Mouse (Mus musculus): Measurements from ENCODE around the gene Stap2.

The Stap2 gene

DNA sequence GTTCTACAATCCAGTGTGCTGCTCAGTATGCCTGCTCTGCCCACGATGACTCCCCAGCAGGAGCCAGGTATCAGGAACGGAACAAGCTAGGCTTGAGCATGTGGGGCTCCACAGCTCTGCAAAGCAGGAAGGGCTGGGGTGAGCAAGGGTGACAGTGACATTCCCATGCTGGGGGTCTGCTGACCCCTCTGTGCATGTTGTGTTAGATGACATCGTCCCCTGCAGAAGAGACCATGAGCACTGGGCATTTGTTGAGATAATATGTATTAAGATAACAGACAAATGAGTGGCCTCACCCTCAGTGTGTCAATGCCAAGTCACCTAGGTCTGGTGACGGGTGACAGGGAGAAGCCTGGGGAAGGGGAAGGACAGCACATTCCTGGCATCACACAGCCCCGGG, 19.5 kb upstream of the Stap2 start:
- ATAC-seq (ENCODE audit: low TSS enrichment), result no peak

DNA sequence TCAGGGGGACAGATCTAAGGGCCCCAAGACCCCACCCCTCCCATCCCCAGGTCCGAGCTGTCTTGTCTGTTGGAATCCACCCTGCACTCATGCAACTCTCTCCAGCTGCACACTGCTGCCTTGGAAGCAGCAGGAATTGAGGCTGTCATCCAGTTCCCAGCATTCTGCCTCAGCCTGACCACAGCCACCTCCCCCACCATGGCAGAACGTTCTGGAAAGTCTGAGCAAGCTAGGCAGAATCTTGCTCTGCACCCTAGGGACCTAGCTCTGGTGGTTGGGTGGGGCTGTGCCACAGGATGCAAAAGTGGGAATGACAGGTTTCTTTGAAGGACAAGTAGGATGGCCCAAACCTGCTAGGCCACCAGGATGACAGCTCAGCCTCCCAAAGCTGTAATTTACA, 19.1 kb upstream of the Stap2 start:
- ATAC-seq (ENCODE audit: low TSS enrichment), result no peak

DNA sequence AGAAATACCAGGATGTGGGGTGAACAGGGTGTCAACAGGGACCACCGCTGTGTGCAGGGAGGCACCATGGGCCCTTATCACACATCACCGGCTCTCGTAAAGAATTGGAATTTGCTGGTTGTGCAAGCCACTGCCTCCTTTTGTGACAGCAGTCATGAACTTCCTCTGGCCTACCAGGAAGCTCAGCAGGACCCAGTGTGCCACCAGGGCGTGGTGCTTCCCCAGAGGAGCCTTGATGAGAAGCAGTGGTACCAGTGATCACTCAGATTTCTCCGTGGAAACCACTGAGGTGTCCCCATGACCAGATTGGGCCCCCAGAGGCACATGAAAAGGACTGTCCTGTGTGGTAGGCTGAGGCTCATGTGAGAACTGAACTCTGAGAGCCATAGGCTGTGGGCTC, 18.0 kb upstream of the Stap2 start:
- no peak for ATAC-seq (ENCODE audit: low TSS enrichment)

DNA sequence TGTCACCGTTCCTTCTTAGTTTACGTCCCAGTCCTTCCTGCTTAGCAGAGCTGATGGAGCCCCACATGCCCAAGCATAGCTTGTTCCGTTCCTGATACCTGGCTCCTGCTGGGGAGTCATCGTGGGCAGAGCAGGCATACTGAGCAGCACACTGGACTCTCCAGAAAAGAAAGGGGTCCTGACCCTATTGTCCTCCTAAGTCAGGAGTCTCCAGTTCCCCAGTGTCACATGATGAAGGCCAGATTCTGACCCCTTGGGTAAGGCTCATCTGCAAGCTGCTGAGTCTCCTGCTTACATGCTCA, 17.6 kb upstream of the Stap2 start:
- ATAC-seq (ENCODE audit: low TSS enrichment), result no peak

DNA sequence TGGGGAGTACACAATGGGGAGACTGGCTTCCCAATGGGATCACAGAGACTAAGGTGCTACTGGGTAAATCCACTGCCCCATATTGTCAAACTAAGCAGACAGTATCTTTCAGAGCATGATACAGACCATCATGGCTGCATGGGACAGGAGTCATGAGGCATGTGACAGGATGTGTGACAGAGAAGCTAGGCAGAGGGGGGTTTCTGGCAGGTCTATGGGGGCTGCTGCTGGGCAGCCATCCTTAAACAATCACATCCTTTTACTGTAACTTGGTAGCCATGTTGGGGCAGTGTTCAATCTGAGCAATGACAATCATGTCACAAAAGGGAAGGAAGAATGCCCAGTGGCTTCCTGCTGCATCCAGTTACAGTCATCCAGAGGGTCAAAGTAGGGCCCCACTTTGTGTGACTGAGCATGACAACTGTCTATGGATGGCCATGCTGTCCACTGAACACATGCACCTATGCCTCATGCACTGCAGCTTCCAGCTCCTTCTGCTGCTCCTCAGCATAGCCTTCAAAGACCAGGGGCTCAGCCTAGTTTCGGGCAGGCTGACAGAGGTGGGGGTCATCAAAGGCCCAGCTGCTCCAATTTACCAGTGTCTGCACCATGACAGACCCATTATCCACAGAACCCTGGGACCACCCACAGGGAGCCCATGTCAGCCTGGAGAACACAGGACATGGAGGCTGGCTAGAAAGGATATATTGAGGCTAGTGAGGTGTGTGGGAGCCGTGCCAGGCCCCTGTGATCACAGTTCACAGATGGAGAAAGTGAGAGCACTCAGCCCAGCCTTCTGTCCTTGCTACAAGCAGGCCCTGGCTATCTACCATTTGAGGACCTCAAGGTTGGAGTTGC, 17.0 kb upstream of the Stap2 start:
- ATAC-seq (ENCODE audit: low TSS enrichment), result no peak

DNA sequence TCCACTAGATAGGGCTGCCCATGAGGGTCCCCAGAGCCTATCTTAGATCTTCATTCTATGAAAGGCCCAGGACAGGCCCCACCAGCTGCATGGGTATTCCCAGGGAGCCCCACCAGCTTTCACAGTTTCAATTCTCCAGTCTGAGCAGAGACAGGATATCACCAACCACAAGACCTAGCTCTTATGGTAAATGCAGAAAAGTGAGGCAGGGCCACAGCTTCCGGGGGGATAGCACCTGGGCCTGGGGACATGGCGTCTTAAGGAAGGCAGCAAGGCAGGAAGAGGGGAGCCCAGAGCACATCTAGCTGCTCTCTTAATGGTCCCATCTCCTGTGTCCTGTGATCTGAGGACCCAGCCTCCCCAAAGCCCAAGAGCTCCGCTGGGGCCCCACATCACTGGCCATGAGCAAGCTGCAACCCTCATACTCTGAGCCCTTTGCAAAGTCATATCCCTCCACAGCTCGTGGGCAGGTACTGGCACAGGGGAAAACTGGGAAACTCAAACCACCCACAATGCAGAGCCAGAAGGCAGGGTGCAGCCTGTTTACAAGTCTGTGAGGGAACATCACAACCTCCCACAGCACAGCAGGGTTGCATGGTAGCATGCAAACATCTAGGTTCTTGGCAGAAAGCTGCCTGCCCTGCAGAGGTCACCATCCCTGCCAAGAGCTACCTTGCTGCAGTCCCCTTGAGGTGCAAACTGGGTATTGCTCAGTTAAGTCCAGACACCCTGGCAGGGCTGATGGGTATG, 16.0 kb upstream of the Stap2 start:
- peak; percentile 56 for ATAC-seq (ENCODE audit: low TSS enrichment)

DNA sequence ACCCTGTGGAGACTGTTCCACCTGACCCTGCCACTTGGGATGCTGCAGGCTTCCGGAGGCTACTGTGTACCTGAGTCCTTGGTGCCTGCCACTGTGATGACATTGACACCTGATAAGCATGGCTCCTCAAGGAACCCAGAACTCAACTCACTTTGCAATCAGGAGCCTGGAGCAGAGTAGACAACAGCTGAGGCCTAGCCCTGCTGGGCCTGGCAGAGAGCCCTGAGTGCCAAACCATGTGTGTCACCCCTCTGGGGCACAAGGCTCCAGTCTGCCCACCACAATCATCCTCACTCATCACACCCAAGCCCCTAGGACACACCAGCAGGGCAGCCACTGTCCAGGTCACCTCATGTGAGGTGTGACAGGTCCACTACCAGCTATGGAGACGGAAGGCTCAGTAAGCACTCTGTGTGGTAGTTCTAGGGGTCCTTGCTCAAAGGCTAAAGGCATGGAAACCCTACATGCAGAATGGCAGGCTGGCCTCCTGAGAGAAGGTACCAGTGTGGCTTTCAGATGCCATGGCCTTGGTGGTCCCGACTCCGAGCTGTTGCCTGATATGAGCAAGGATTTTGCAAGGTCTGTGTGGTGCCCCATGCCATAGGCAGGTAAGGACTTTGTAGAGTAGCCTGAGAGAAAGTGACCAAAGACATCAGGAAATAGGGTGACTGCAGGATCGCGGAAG, 15.2 kb upstream of the Stap2 start:
- ATAC-seq (ENCODE audit: low TSS enrichment), result no peak

DNA sequence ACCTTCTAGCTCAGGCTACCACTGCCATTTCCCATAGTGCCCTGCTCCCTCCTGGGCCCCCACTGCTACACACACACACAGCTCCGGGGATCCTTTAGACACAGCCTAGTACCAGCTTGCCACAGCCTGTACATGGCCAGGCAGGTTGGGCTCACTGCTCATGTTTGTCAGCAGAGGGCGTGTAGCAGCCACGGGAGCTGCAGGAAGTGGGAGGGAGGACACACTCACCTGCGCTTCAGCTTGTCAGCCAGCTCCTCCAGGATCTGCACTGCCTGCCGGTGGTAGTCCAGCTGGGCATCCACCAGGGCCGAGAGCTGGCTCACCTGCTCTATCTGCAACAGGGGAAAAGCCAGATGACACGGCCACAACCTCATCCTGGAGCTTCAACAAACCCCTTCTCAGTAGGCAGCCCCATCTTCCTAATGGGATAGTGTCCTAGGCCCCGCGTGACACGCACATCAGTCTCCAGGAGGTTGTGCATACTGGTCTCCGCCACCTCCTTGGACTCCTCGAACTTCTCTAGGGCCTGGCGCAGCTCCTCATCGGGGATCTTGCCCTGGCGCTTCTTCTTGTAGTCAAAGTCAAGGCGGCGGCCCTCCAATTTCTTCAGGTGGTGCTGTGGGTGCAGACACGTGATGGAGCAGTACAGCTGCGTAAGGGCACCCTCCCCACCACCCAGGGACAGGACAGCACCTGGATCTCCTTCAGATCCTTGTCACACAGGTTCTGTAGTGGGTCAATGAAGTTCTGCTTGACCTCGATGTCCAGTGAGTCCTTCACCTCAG, 13.2 kb upstream of the Stap2 start:
- ATAC-seq (ENCODE audit: low TSS enrichment), result peak; percentile 46

DNA sequence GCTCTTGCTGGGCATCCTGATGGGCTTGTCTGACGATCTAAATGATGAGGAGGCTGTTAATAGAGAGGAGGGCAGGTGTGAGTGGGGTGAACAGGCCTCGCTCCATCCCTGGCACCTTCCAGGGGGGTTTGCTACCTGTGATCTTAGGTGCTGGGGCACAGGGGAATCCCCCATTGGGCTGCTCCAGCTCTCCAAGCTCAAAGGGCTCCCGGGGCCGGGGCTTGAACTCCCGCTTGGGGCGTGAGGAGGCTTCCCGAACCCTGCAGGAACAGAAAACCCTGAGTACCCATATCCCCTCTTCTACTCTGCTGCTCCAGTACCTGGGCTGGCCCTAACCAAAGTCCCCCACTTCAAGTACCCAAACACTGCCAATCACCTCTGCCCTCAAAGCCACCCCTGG, 12.5 kb upstream of the Stap2 start:
- ATAC-seq (ENCODE audit: low TSS enrichment), result no peak

DNA sequence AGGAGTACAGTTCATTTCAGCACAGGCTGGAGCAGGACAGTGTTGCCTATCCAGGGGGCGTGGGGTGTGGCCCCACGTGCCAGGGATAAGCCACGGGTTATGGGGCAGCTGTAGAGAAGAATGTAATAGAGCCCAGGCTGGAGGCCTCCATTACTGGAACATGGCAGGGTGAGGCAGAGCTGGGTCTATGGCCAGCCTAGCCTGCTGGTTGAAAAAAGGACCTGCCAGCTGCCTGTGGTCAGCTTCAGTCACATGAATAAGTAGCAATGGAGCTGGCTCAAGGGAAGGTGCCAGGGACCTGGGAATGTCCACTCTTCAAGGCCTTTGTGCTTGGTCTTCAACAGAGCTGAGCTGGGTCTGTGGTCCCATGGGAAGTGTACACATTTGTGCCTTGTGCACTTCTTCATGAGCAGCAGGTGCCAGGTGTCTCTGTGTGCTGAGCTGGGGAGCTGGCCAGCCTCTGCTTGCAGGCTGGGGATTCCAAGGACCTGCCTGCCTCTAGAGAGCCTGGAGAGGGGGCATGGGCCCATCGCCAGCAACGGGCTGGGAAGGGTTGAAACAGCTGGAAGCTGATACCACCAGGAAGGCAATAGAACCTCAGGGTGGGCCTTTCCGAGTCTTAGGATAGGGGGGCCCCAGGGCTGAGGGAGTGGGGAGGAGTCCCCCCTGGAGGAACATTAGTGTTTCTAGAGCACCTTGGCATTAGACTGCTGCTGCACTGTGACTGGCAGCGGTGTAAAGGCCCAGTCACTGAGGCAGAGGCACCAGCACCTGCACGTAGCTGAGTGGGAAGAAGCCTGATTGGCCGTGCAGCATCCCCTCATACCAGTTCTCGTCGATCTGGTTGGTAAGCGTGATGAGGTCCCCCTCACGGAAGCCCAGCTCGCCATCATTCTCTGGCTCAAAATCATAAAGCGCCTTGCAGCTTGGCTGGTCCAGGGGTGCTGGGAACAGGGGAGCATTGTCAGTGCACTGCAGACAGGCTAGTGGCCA, 11.7 kb upstream of the Stap2 start:
- no peak for ATAC-seq (ENCODE audit: low TSS enrichment)

DNA sequence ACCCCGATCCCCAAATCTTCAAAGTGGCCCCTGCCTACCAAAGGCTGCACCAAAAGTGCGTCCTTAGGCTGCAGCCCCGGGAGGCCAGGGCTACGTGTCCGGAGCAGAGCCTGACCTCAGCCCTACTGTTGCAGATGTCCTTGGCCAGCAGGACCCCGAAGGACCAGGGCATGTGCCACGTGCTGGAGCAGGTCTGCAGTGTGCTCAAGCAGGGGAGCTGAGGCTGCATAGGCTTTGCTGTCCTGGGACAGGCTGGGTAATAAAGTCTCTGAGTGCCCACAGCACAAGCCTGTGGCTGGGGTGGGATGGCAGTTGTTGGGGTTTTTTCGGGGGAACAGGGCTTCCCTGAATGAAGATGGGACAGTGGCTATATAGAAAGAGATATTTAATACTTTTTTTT, 11.0 kb upstream of the Stap2 start:
- ATAC-seq (ENCODE audit: low TSS enrichment), result no peak

DNA sequence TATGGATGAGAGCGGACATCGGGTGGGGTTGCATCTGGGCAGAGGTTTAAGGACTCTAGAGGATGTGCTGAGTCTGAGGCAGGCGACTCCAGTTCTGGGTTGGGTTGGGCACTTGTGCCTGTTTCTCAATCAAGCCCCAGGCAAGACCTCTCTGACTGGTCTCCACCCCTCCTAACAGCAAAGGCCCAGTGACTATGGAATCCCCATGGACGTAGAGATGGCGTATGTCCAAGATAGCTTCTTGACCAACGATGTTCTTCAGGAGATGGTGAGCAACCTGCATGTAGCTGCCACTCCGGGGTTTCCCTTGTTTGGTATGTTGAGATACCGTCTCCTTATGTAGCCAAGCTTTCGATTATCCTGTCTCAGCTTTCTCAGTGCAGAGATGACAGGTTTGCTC, 9.9 kb upstream of the Stap2 start:
- ATAC-seq (ENCODE audit: low TSS enrichment), result no peak

DNA sequence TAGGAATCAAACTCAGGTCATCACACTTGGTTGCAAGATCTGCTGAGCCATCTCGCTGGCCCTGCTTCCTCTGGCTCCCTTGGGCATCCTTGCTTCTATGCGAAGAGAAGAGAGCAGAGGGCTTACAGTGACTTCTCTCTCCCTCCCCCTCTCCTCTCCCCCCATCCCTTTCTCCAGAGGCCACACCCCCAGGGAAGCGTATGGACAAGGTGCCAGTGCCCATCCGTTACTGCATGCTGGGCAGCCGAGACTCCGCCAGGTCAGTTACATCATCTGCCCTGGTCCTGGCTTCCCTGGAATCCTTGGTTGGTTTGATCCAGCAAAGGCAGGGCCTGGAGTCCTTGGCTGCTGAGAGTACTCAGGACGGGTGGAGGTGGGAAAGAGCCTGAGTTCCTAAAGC, 6.1 kb upstream of the Stap2 start:
- no peak for ATAC-seq (ENCODE audit: low TSS enrichment)

DNA sequence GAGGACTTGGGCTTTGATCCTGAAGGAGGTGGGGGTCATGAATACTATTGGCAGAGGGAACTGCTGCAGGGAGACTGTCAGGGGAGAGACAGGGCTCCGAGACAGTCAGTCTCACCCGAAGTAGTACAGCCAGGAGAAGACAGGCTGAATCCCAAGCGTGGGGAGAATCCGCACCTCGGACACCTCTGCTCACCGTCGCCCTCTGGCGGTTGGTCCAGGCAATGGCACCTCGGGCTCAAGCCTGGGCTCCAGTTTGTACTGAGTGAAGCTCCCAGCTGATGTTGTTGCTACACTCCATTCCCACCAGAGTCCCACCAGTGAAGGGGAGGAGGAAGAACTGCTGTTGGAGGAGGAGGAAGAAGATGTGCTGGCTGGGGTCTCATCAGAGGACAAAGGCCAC, 5.3 kb upstream of the Stap2 start:
- no peak for ATAC-seq (ENCODE audit: low TSS enrichment)

DNA sequence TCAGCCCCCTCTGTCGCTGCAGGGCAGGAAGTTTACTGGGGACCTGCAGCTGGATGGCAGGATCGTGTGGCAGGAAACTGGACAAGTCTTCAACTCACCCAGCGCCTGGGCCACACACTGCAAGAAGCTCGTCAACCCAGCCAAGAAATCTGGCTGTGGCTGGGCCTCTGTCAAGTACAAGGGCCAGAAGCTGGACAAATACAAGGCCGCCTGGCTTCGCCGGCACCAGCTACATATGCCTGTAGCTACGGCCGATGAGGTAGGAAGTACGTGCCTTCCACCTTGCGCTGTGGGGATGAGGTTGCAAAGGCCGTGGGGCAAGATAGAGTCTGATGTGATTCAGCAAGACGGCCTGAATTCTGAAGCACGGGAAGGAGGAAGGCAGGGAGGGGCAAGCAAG, 4.9 kb upstream of the Stap2 start:
- ATAC-seq (ENCODE audit: low TSS enrichment), result no peak

DNA sequence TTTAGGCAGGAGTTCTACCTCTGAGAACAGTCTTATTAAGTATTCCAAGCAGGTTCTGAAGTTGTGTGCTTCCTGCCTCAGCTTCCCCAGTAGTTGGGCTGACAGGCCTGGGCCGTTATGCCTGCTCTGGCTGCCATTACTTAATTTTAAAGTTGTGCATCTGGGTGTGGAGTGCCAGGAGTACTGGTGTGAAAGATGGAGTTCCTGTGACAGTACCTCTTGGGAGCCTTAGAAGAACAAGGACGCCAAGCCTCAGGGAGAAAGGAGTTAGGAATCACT, 4.5 kb upstream of the Stap2 start:
- ATAC-seq (ENCODE audit: low TSS enrichment), result no peak

DNA sequence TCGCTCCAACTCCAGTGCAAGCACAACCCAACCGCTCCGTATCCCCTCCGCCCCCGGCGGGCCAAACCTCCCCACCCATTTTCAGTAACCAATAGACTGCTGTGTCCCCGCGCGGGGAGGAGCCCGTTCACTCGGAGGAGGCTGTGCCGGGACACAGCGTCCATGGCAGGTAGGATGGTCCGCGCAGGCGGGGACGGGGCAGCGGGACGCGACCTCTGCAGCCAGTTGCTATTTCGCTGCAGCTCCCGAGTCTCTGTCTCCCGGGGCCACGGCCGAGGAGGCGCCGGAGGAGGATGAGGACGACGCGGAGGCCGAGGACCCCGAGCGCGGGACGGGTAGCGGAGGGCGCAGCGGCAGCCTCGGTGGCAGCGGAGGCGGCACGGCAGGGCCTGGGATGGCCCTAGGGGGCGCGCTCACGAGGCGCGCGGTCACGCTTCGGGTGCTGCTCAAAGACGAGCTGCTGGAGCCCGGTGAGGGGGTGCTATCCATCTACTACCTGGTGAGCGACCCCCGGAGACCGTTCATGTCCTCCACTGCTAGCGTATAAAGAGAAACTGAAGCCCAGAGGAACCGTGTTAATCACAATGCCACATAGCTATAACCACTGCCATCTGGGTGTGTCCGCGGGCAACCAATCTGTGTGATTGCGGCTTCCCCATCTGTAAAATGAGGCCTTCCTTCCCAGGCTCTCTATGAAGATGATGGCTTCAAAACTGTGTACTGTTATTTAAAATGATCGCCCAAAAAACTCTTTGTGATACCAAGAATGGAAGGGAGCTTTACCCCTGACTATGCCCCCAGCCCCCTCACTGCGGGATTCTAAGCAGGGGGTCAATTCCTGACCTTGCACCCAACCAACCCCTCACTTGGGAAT, 3.9 kb upstream of the Stap2 start:
- ATAC-seq (ENCODE audit: low TSS enrichment), result peak; percentile 89

DNA sequence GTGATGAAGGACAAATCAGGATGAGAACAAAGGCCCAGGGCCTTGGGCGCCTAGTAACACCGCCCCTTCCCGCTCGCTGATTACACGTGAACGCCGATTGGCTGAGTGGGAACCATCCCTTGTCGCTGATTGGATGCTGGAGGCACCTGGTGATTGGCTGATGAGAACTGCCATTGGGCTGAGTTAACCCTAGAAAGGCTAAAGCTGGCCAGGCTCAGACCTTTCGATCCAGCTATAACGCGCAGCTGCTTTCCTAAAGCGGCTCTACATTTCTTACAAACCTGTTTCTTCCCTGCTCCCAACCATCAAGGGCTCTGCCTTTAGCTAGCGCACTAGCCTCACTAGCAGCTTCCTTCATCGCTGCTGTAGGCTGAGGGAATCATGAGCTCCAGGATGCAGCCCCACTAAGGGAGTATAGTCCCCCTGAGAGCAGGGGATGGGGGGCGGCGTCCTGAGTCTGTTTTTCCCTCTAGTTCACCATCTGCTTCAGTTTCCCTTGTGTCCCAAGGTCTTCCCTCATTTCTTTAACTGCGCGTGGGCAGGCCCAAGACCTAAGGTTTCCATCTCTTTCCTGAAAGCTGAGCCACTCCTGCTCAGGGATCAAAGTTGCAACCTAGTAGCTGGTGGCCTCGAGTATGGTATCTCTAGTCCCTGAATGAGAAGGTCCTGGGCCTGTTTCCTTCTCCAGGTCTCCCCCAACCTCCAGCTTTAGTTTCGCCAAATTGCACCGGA, 3.1 kb upstream of the Stap2 start:
- ATAC-seq (ENCODE audit: low TSS enrichment), result peak; percentile 87
